Mouse (Mus musculus): ENCODE data around the gene Ush1c. TPM values are rescaled to one million over a fixed set of nuclear protein-coding genes. Genes with fewer than 3 reads are reported as not detected.

Gene Ush1c
- total and polyA plus RNA-seq, 2 experiments from 2014 or later: 2.7 to 5.5 TPM

DNA sequence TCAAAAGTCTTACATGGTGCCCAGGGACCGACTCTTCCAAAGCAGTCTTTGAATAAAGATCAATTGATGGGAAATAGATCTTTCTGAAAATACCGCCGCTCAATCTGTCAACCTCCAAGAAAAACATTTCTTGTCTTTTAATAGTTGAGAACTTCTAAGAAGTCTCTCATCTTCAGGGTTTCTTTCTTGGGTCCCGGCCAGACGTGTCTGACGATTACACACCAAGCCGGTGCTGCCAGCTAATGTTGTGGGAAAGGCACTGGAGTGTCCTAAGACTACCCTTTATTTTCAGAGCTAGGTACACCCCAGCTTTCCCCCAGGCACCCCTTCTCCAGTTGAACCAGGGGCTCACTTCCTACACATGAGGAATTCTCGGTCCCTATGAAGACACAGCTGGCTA lies 30.2 kb downstream of the Ush1c start:
- Histone ChIP-seq H3K4me3 (ENCODE audit: low read depth, low read length) (no peak overlapping the region), H3K36me3 (replicated peaks; ENCODE audit: control insufficient read depth, insufficient read depth, low read length) (no peaks in the 10 kb centered on the region), H3K4me1 (ENCODE audit: control insufficient read depth, insufficient read depth) (no peaks in the 10 kb centered on the region), H3K9me3 (replicated peaks; ENCODE audit: control insufficient read depth, low read length) (no peaks in the 10 kb centered on the region), H3K9ac (replicated peaks; ENCODE audit: low read depth, low read length) (no peak overlapping the region), H3K27me3 (ENCODE audit: control insufficient read depth, insufficient read depth, low read length) (no peaks in the 10 kb centered on the region), H3K27ac (ENCODE audit: low read depth) (no peak overlapping the region), H3K4me2 (ENCODE audit: low read depth, low read length) (no peak overlapping the region)
- no peak for TF ChIP-seq CTCF (IDR thresholded peaks at IDR 0.05; ENCODE audit: low read depth)
- no peak for TF ChIP-seq EP300 (IDR thresholded peaks at IDR 0.05; ENCODE audit: low read depth)
- DNase-seq (ENCODE audit: low spot score) (no peak), ATAC-seq (ENCODE audit: insufficient read depth, low read depth) (no peak)
- WGBS: 86% methylated on average over 8 of the region's 8 CpGs

DNA sequence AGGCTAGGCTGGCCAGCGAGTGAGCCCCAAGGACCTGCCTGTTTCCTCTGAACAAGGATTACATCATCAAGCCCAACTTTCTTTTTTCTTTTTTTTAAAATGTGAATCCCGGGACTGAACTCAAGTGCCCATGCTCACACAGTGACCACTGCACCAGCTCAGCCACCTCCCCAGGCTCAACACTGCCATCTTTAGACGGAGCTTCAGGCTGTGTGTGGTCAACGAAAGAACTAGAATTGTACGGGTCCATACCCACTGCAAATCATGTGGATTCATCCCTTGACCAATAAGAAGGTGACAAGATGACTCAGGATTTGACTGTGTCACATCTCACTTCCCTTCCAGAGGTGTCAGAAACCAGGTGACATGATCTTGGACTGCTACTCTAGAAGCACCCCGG lies 33.5 kb downstream of the Ush1c start:
- 56% methylated on average over 6 of the region's 6 CpGs for whole genome bisulfite sequencing
- Histone ChIP-seq H3K27ac (ENCODE audit: low read depth) (no peak overlapping the region), H3K9me3 (replicated peaks; ENCODE audit: control insufficient read depth, low read length) (no peaks in the 10 kb centered on the region)

DNA sequence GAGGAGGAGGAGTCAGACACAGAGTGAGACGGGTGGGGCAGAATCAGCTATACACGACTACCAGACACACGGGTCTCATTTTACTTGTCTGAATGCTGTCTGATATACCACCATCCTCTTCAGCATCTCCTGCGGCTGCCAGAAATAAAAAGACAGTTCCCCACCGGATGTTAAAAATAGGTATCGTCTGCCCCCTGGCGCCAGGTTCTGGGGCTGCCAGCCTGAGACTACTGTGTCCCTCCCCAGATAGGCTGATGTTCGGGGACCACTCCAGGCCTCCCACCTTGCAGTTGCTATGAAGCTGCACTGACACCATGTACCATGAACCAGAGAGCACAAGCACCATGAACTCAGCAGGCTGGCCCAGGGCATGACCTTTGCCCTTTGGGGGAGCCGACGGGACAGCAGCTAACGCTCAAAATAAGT lies 34.2 kb downstream of the Ush1c start:
- no peak for TF ChIP-seq EP300 (IDR thresholded peaks at IDR 0.05; ENCODE audit: low read depth)
- TF ChIP-seq CTCF (IDR thresholded peaks at IDR 0.05; ENCODE audit: low read depth): peak; percentile 60
- no peaks in the 10 kb centered on the region for H3K4me1 ChIP-seq (ENCODE audit: control insufficient read depth, insufficient read depth)
- 36% methylated on average over 11 of the region's 11 CpGs for WGBS
- no peak overlapping the region for H3K9ac ChIP-seq (replicated peaks; ENCODE audit: low read depth, low read length)
- DNase-seq (ENCODE audit: low spot score): no peak
- ATAC-seq (ENCODE audit: insufficient read depth, low read depth): no peak
- H3K4me3 ChIP-seq (ENCODE audit: low read depth, low read length): no peak overlapping the region
- H3K27me3 ChIP-seq (ENCODE audit: control insufficient read depth, insufficient read depth, low read length): no peaks in the 10 kb centered on the region
- no peaks in the 10 kb centered on the region for H3K9me3 ChIP-seq (replicated peaks; ENCODE audit: control insufficient read depth, low read length)
- H3K27ac ChIP-seq (ENCODE audit: low read depth): no peak overlapping the region
- H3K36me3 ChIP-seq (replicated peaks; ENCODE audit: control insufficient read depth, insufficient read depth, low read length): no peaks in the 10 kb centered on the region
- H3K4me2 ChIP-seq (ENCODE audit: low read depth, low read length): no peak overlapping the region

More for the DNA sequence above, 33.5 kb downstream of the Ush1c start:
- Histone ChIP-seq H3K9ac (replicated peaks; ENCODE audit: low read depth, low read length) (no peak overlapping the region), H3K27me3 (ENCODE audit: control insufficient read depth, insufficient read depth, low read length) (no peaks in the 10 kb centered on the region), H3K4me1 (ENCODE audit: control insufficient read depth, insufficient read depth) (no peaks in the 10 kb centered on the region), H3K4me2 (ENCODE audit: low read depth, low read length) (no peak overlapping the region), H3K4me3 (ENCODE audit: low read depth, low read length) (no peak overlapping the region), H3K36me3 (replicated peaks; ENCODE audit: control insufficient read depth, insufficient read depth, low read length) (no peaks in the 10 kb centered on the region)
- ATAC-seq (ENCODE audit: insufficient read depth, low read depth): no peak
- TF ChIP-seq CTCF (IDR thresholded peaks at IDR 0.05; ENCODE audit: low read depth): peak; percentile 25; the same call in 1 of the 2 replicates
- no peak for TF ChIP-seq EP300 (IDR thresholded peaks at IDR 0.05; ENCODE audit: low read depth)
- DNase-seq (ENCODE audit: low spot score): no peak

DNA sequence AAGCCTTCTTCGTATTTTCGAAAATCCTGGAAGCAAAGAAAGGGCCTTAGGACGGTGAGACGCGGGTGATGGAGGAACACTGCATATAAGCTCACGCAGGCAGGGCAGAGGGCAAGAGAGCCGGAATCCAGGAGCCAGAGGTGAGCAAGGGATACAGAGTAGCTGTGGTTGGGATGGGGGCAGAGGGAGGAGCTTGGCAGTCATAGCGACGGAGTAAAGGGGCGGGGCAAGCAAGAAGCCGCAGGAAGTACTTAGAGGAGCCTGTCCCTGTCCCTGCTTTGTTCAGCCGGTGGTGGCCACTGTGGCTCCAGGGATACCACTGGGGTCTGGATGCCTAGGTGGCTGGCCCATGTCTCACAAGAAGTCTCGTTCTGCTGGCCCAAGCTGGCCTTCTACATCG lies 36.7 kb downstream of the Ush1c start:
- Histone ChIP-seq H3K4me3 (ENCODE audit: low read depth, low read length) (no peak overlapping the region), H3K9me3 (replicated peaks; ENCODE audit: control insufficient read depth, low read length) (no peaks in the 10 kb centered on the region), H3K4me2 (ENCODE audit: low read depth, low read length) (no peak overlapping the region), H3K36me3 (replicated peaks; ENCODE audit: control insufficient read depth, insufficient read depth, low read length) (no peaks in the 10 kb centered on the region), H3K27me3 (ENCODE audit: control insufficient read depth, insufficient read depth, low read length) (no peaks in the 10 kb centered on the region), H3K9ac (replicated peaks; ENCODE audit: low read depth, low read length) (no peak overlapping the region), H3K27ac (ENCODE audit: low read depth) (no peak overlapping the region), H3K4me1 (ENCODE audit: control insufficient read depth, insufficient read depth) (no peaks in the 10 kb centered on the region)
- no peak for TF ChIP-seq CTCF (IDR thresholded peaks at IDR 0.05; ENCODE audit: low read depth)
- no peak for TF ChIP-seq EP300 (IDR thresholded peaks at IDR 0.05; ENCODE audit: low read depth)
- 34% methylated on average over 14 of the region's 14 CpGs for WGBS
- ATAC-seq (ENCODE audit: insufficient read depth, low read depth): no peak
- no peak for DNase-seq (ENCODE audit: low spot score)

DNA sequence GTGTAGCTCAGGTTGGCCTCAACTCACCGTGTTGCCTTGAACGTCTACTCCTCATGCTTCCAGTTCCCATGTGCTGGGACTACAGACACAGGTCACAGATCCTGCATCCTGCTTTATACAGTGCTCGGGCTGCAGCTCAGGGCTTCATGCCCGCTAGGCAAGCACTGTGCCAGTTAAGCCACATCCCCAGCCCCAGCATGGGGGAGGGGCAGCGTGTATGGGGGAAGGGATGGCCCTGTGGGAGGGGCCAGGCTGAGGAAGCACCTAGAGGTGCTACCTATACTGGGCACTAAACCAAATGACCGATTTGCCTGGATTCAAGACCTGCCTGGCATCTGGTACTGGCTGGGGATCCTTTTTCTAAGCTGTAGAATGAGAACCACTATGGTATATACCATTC lies 38.3 kb downstream of the Ush1c start:
- H3K4me2 ChIP-seq (ENCODE audit: low read depth, low read length): no peak overlapping the region
- WGBS: 67% methylated on average over 6 of the region's 6 CpGs
- no peaks in the 10 kb centered on the region for H3K36me3 ChIP-seq (replicated peaks; ENCODE audit: control insufficient read depth, insufficient read depth, low read length)
- H3K4me3 ChIP-seq (ENCODE audit: low read depth, low read length): no peak overlapping the region
- no peak overlapping the region for H3K27ac ChIP-seq (ENCODE audit: low read depth)
- H3K4me1 ChIP-seq (ENCODE audit: control insufficient read depth, insufficient read depth): no peaks in the 10 kb centered on the region
- ATAC-seq (ENCODE audit: insufficient read depth, low read depth) (no peak), DNase-seq (ENCODE audit: low spot score) (no peak)
- H3K27me3 ChIP-seq (ENCODE audit: control insufficient read depth, insufficient read depth, low read length): no peaks in the 10 kb centered on the region
- H3K9ac ChIP-seq (replicated peaks; ENCODE audit: low read depth, low read length): no peak overlapping the region
- no peaks in the 10 kb centered on the region for H3K9me3 ChIP-seq (replicated peaks; ENCODE audit: control insufficient read depth, low read length)
- TF ChIP-seq CTCF (IDR thresholded peaks at IDR 0.05; ENCODE audit: low read depth) (no peak), EP300 (IDR thresholded peaks at IDR 0.05; ENCODE audit: low read depth) (no peak)

DNA sequence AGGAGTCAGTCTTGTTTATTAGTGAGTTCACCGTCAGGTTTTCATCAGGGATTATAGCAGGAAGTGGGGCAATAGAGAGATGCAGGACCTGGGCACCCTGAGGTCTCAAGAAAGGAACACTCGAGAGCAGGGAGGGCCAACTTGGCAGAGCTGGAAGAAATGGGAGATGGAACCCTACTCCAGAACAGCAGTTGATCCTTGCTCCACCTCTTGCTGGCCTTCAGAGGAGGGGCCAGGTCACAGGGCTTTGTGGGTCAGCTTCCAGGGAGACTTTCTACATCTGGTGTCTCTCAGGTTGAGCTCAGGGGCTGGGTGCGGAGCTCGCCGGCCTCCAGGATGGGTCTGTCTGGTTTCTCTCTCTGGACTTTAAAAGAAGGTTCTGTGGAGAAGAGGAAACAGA lies 42.9 kb downstream of the Ush1c start:
- Histone ChIP-seq H3K36me3 (replicated peaks; ENCODE audit: control insufficient read depth, insufficient read depth, low read length) (no peaks in the 10 kb centered on the region), H3K9ac (replicated peaks; ENCODE audit: low read depth, low read length) (no peak overlapping the region), H3K4me2 (ENCODE audit: low read depth, low read length) (no peak overlapping the region), H3K27me3 (ENCODE audit: control insufficient read depth, insufficient read depth, low read length) (no peaks in the 10 kb centered on the region), H3K4me1 (ENCODE audit: control insufficient read depth, insufficient read depth) (no peaks in the 10 kb centered on the region), H3K9me3 (replicated peaks; ENCODE audit: control insufficient read depth, low read length) (no peaks in the 10 kb centered on the region), H3K4me3 (ENCODE audit: low read depth, low read length) (no peak overlapping the region), H3K27ac (ENCODE audit: low read depth) (no peak overlapping the region)
- ATAC-seq (ENCODE audit: insufficient read depth, low read depth) (no peak), DNase-seq (ENCODE audit: low spot score) (no peak)
- 76% methylated on average over 5 of the region's 5 CpGs for WGBS
- no peak for TF ChIP-seq CTCF (IDR thresholded peaks at IDR 0.05; ENCODE audit: low read depth)
- TF ChIP-seq EP300 (IDR thresholded peaks at IDR 0.05; ENCODE audit: low read depth): no peak

Data from heart, postnatal 0 days (tissue).